Mouse (Mus musculus): ENCODE data around the gene Prkag1.

The Prkag1 gene

DNA sequence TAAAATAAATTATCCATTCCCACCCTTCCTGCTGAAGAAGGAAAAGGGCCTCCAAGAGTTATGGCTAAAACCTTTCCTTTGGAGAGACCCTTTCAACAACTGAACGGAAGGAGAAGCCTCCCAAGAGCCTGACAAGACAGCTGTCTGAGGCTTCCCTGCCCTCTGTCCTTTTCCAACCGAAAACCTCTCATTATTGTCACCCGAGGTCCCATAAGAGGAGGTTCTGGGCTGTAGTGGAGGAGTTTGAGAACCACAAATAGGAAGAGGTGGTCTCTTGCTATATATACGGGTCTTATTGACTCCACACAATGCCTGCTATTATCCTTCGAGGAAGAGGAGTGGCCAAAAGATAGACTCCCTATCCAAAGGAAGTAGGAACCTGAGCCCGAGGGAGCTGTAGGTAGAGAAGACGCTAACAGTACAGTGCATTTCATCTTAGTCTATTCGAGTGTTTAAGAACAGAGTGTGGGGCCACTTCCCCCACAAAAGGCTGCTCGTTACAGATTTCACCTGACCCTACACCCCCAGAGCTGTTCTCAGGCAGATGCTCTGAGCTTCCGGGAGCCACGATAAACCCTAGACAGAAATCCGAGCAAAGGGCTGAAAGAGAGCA lies 59.4 kb downstream of the Prkag1 start:
- no peak for DNase-seq (ENCODE audit: low read depth)

DNA sequence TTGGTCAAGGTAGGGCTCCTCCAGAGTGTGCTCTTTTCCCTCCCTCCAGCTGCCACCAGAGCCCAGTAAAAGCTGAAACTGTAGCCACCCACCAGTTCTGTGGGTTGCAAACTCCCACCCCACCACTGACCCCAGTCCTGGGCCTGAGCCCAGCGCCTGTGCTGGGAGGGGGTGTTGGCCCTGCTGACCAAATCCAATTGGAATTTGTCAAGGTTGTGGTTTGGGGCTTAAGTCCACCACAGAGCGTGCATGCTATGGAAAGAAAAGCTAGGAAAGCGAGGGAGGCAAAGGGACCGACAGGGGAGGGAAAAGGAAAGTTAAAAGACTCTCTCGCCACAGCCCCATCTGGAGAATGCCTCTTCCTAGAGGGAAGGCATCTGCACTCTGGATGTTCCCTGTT lies 63.1 kb downstream of the Prkag1 start:
- DNase-seq (ENCODE audit: low read depth) = no peak

DNA sequence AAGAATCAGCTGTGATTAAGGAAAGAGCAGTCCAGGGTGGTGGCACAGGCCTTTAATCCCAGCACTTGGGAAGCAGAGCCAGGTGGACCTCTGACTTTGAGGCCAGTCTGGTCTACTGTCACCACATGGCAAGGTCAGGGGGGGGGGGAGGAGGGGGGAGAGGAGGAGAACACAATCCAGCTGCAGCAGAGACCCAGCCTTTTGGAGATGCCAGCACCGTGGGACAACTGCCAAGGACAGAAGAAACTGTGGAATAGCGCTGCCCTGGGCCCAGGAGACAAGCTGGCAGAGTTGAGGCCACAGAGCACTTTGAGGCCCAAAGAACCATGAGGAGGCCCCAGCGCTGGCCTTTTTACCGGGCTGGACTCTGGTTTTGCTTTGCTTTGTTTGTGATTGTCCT lies 65.4 kb downstream of the Prkag1 start:
- DNase-seq (ENCODE audit: low read depth) = no peak
